26 mouse cellular contexts compared by ENCODE assay signal in genomic region chrX:142670121-142670520, GRCm38 (mm10). TPM values are rescaled to one million over a fixed set of nuclear protein-coding genes. Genes with fewer than 3 reads are reported as not detected.
A peak's percentile ranks its signal among the peaks of the same experiment; 100 is the strongest.
DNase-seq lines count a peak whose midpoint lies in the region; ATAC-seq and TF ChIP-seq lines count a peak whose summit lies in the region.
"Had no signal": no experiment of that assay in that cellular context is flagged by ENCODE, and none has a peak within 500 bp of the region (broad histone marks: within the 10 kb centered on the region; RNA-seq: fewer than 3 reads in every experiment).

No protein-coding gene starts in this region.

- peaks cover 4% of the 10 kb centered on the region; the same call in 1 of the 2 replicates for H3K27me3 ChIP-seq in embryonic facial prominence, embryonic 12.5 days
- H3K27me3 ChIP-seq in limb, embryonic 14.5 days (ENCODE audit: control insufficient read depth, insufficient read depth, low read length), result no peaks in the 10 kb centered on the region
- H3K27me3 ChIP-seq in midbrain, embryonic 14.5 days (ENCODE audit: control insufficient read depth, insufficient read depth, low read length), result no peaks in the 10 kb centered on the region

- no peak overlapping the region for H3K4me3 ChIP-seq in embryonic facial prominence, embryonic 12.5 days
- no peak overlapping the region for H3K4me3 ChIP-seq in limb, embryonic 14.5 days (replicated peaks; ENCODE audit: low read length)
- H3K4me3 ChIP-seq in midbrain, embryonic 14.5 days (replicated peaks; ENCODE audit: low read depth, low read length), result no peak overlapping the region
- H3K4me3 ChIP-seq: forebrain, embryonic 13.5 days; gastrocnemius, adult 2 months; heart, embryonic 12.5 days; liver, embryonic 12.5 days; megakaryocyte, embryonic 14.5 days; midbrain, embryonic 13.5 days had no signal

- H3K9ac ChIP-seq in embryonic facial prominence, embryonic 12.5 days, result no peak overlapping the region
- H3K9ac ChIP-seq in limb, embryonic 14.5 days (ENCODE audit: low read depth, low read length, severe bottlenecking), result no peak overlapping the region
- H3K9ac ChIP-seq in midbrain, embryonic 14.5 days (replicated peaks; ENCODE audit: low read length), result no peak overlapping the region
- H3K9ac ChIP-seq: forebrain, embryonic 13.5 days; heart, embryonic 12.5 days; hindbrain, embryonic 14.5 days; liver, embryonic 12.5 days; liver, postnatal 0 days; midbrain, embryonic 13.5 days had no signal

- no peaks in the 10 kb centered on the region for H3K9me3 ChIP-seq in embryonic facial prominence, embryonic 12.5 days
- H3K9me3 ChIP-seq in limb, embryonic 14.5 days (ENCODE audit: control insufficient read depth, low read length), result no peaks in the 10 kb centered on the region
- H3K9me3 ChIP-seq in midbrain, embryonic 14.5 days (ENCODE audit: control insufficient read depth, low read length), result no peaks in the 10 kb centered on the region
- H3K9me3 ChIP-seq: forebrain, embryonic 13.5 days; heart, embryonic 12.5 days; liver, embryonic 12.5 days; megakaryocyte, embryonic 14.5 days; midbrain, embryonic 13.5 days had no signal

- H3K36me3 ChIP-seq in embryonic facial prominence, embryonic 12.5 days, result no peaks in the 10 kb centered on the region
- no peaks in the 10 kb centered on the region for H3K36me3 ChIP-seq in limb, embryonic 14.5 days (ENCODE audit: control insufficient read depth, insufficient read depth, low read length)
- H3K36me3 ChIP-seq in midbrain, embryonic 14.5 days (ENCODE audit: control insufficient read depth, insufficient read depth, low read length), result no peaks in the 10 kb centered on the region
- H3K36me3 ChIP-seq: heart, embryonic 12.5 days; liver, embryonic 12.5 days; midbrain, embryonic 13.5 days had no signal

- ATAC-seq in embryonic facial prominence, embryonic 12.5 days (ENCODE audit: insufficient number of reproducible peaks, insufficient read depth, low FRiP score, low TSS enrichment), result 0 out of 2 replicates have a peak, but pooled peaks have one; percentile 28
- ATAC-seq in limb, embryonic 14.5 days (ENCODE audit: low FRiP score, low read depth), result peak; percentile 6; the same call in 1 of the 2 replicates
- no peak for ATAC-seq in midbrain, embryonic 14.5 days (ENCODE audit: low FRiP score, low TSS enrichment)
- ATAC-seq: forebrain, embryonic 13.5 days; inflammation-experienced regulatory T-cells, adult 6 months; liver, embryonic 12.5 days; liver, postnatal 0 days; midbrain, embryonic 13.5 days had no signal

- peak; percentile 70 for DNase-seq in NIH3T3 (ENCODE audit: low read depth)
- peak; percentile 33 for DNase-seq in hindlimb bud, embryonic 11.5 days (ENCODE audit: extremely low spot score, low read depth, low spot score)
- no peak for DNase-seq in limb, embryonic 14.5 days (ENCODE audit: low spot score)
- DNase-seq in thymus, postnatal 4 days, result no peak
- DNase-seq in midbrain, embryonic 14.5 days, result no peak
- no peak for DNase-seq in Muller cell, postnatal 12 days (ENCODE audit: inconsistent ontology term)
- DNase-seq: adrenal gland, postnatal 10 days; B cell, adult 2 months; cerebellum, adult 8-10 months; cerebellum, postnatal 25 days; gastrocnemius, adult 2 months; gastrocnemius, postnatal 36 days; heart, adult 18-20 months; heart, postnatal 4 days; kidney, adult 11 months; kidney, postnatal 25 days; liver, postnatal 0 days; lung, postnatal 4 days had no signal

- H3K4me2 ChIP-seq in embryonic facial prominence, embryonic 12.5 days (replicated peaks), result peak overlapping the region; percentile 11; the same call in 1 of the 2 replicates
- H3K4me2 ChIP-seq in limb, embryonic 14.5 days (replicated peaks; ENCODE audit: low read depth, low read length, severe bottlenecking), result no peak overlapping the region; the same call in 1 of the 2 replicates
- H3K4me2 ChIP-seq in midbrain, embryonic 14.5 days (ENCODE audit: low read length), result no peak overlapping the region
- H3K4me2 ChIP-seq: forebrain, embryonic 13.5 days; heart, embryonic 12.5 days; hindbrain, embryonic 14.5 days; liver, embryonic 12.5 days; midbrain, embryonic 13.5 days had no signal

- H3K4me1 ChIP-seq in embryonic facial prominence, embryonic 12.5 days, result peaks cover 12% of the 10 kb centered on the region; the same call in 1 of the 2 replicates
- peaks cover 14% of the 10 kb centered on the region for H3K4me1 ChIP-seq in limb, embryonic 14.5 days (ENCODE audit: control insufficient read depth, insufficient read depth, low read length)
- H3K4me1 ChIP-seq in midbrain, embryonic 14.5 days (ENCODE audit: control insufficient read depth, insufficient read depth, low read length), result no peaks in the 10 kb centered on the region
- H3K4me1 ChIP-seq: forebrain, embryonic 13.5 days; liver, embryonic 12.5 days; midbrain, embryonic 13.5 days had no signal

- no peak for TF ChIP-seq POLR2A in limb, embryonic 14.5 days (IDR thresholded peaks at IDR 0.05; ENCODE audit: borderline replicate concordance, extremely low read depth, insufficient read depth, insufficient read length)

- 39% methylated on average over 3 of the region's 3 CpGs for WGBS in embryonic facial prominence, embryonic 12.5 days
- 44% methylated on average over 3 of the region's 3 CpGs for WGBS in limb, embryonic 14.5 days
- WGBS in midbrain, embryonic 14.5 days, result 63% methylated on average over 3 of the region's 3 CpGs

- H3K27ac ChIP-seq in embryonic facial prominence, embryonic 12.5 days, result peak overlapping the region; percentile 88
- peak overlapping the region; percentile 63 for H3K27ac ChIP-seq in limb, embryonic 14.5 days (replicated peaks; ENCODE audit: low read depth, low read length)
- no peak overlapping the region for H3K27ac ChIP-seq in midbrain, embryonic 14.5 days (replicated peaks; ENCODE audit: low read depth, low read length)
- H3K27ac ChIP-seq: forebrain, embryonic 13.5 days; gastrocnemius, adult 2 months; hindbrain, embryonic 14.5 days; liver, embryonic 12.5 days; midbrain, embryonic 13.5 days had no signal

RNA-seq across cellular contexts. Expression of gene Tmem164, which starts 11.1 kb away (rescaled TPM):
- polyA plus RNA-seq in embryonic facial prominence, embryonic 12.5 days (2016; fragmentation: Nextera tagmentation; extraction: Ambion mirVana), result 79.5 and 84.0 TPM in 2 replicates
- 62.2 and 71.4 TPM in 2 replicates for polyA plus RNA-seq in limb, embryonic 14.5 days (2012; rRNA removed)
- 40.1 and 48.1 TPM in 2 replicates for polyA plus RNA-seq in limb, embryonic 14.5 days (2014; fragmentation: Nextera tagmentation; extraction: Ambion mirVana)
- 10.6 and 14.0 TPM in 2 replicates for polyA plus RNA-seq in midbrain, embryonic 14.5 days (2014; fragmentation: Nextera tagmentation; extraction: Ambion mirVana)

Comparison
In these comparisons a context has a peak if more than half of its experiments do, and no peak if none do; other contexts are left out.
1. DNase-seq: peak in NIH3T3 (single experiment) and hindlimb bud, embryonic 11.5 days (single experiment); none in limb, embryonic 14.5 days (single experiment), thymus, postnatal 4 days (single experiment), midbrain, embryonic 14.5 days (single experiment) and Muller cell, postnatal 12 days (single experiment).